Mouse (Mus musculus) stomach, embryonic 16.5 days (tissue): ENCODE measurements at regions not wholly inside any gene's neighbourhood (a gene's known extent, or its start where the extent isn't known, plus 50 kb on each side); places are given as distances from the start of the nearest gene placed in this dataset.

ENCODE experiments used
- ATAC-seq: fragments of 200-750 bp; cut with Nextera tagmentation; 2 replicates; pipeline ENCODE4 v1.8.0; 2017; ENCODE audit warnings: moderate number of reproducible peaks, moderate TSS enrichment; ENCODE audit not compliant: insufficient read depth, low FRiP score
- H3K27ac ChIP-seq: fragments of 300-500 bp; sonication (generic); 2 replicates; pipeline ENCODE4 v1.5.1; 2014; ENCODE audit warnings: low read length
- H3K27me3 ChIP-seq: fragments of 300-500 bp; sonication (generic); 2 replicates; pipeline ENCODE4 v1.6.1; 2014; ENCODE audit warnings: low read length, control low read depth, mixed read lengths; ENCODE audit not compliant: control insufficient read depth, insufficient read depth
- H3K36me3 ChIP-seq: fragments of 300-500 bp; sonication (generic); 2 replicates; pipeline ENCODE4 v1.6.1; 2014; ENCODE audit warnings: low read length; ENCODE audit not compliant: control insufficient read depth, insufficient read depth
- H3K4me1 ChIP-seq: fragments of 300-500 bp; sonication (generic); 2 replicates; pipeline ENCODE4 v1.6.1; 2014; ENCODE audit warnings: low read length, control low read depth, mixed read lengths; ENCODE audit not compliant: control insufficient read depth, insufficient read depth
- H3K4me2 ChIP-seq: fragments of 300-500 bp; sonication (generic); 2 replicates; pipeline ENCODE4 v1.6.1; 2014; ENCODE audit warnings: low read depth, low read length, mixed read lengths
- H3K4me3 ChIP-seq: fragments of 300-500 bp; sonication (generic); replicated peaks from 2 replicates; pipeline ENCODE4 v1.5.1; 2014; ENCODE audit warnings: mild to moderate bottlenecking, low read length
- H3K9ac ChIP-seq: fragments of 300-500 bp; sonication (generic); 2 replicates; pipeline ENCODE4 v1.6.1; 2014; ENCODE audit warnings: low read length
- H3K9me3 ChIP-seq: fragments of 300-500 bp; sonication (generic); replicated peaks from 2 replicates; pipeline ENCODE4 v1.6.1; 2016; ENCODE audit warnings: low read length, control low read depth; ENCODE audit not compliant: control insufficient read depth
- WGBS: fragments of 180-500 bp; shearing (Covaris S2); extraction: QIAGEN DNeasy Blood & Tissue Kit; methylation state at CpG from one replicate; pipeline ENCODE4 v1.1.7; 2014; 5-methylcytosine and 5-hydroxymethylcytosine counted together

GRCm38 (mm10) chr5:74144765-74145164 is 50.3 kb upstream of the Rasl11b start:
- Histone ChIP-seq H3K4me1 (peaks cover 4% of the 10 kb centered on the region; the same call in 1 of the 2 replicates), H3K9me3 (no peaks in the 10 kb centered on the region), H3K4me2 (no peak overlapping the region), H3K36me3 (no peaks in the 10 kb centered on the region), H3K4me3 (no peak overlapping the region), H3K27ac (no peak overlapping the region), H3K27me3 (no peaks in the 10 kb centered on the region), H3K9ac (no peak overlapping the region)
- ATAC-seq = no peak
- WGBS = 60% methylated on average over 5 of the region's 5 CpGs
